Mouse (Mus musculus): ENCODE measurements around the gene Ier5l. TPM values are rescaled to one million over a fixed set of nuclear protein-coding genes. Genes with fewer than 3 reads are reported as not detected.

Gene Ier5l
- total RNA-seq, 1 experiment from 2014 or later: 1.8 TPM

DNA sequence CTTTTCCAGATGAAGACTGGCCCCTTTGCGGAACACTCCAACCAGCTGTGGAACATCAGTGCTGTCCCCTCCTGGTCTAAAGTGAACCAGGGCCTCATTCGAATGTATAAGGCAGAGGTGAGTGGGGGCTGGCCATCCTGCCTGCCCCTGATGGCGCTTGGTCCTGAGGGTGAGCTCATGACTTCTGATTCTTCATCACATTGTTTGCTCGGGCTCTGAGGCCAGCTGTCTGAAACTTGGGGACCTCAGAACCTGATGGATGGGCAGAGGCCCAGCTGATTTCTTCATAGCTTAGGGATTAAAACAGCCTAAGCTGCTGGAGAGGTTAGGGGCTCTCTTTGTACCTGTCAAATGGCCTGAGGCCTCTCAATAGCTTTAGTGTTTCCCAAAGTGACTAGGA is 30.7 kb downstream of the Ier5l start:
- ATAC-seq (replicated peaks; ENCODE audit: low read depth, poor library complexity, severe bottlenecking): no peak

DNA sequence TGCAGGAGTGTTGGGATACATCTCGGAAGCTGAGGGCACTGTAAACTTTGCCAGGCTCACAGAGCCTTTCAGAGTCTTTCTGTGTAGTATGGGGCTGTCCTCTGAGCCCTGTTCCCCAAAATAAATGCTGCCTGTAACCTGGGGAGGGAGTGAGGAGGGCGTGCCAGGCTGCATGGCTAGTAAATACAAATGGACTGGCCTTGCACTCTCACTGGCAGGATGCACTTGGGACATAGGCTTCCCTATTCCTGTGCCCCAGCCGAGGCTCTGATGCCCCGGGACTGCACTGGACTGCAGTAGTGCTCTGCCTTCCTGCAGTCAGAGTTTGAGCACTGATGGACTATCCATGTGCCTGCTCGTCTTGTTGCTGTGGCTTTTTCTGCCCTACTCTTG is 31.5 kb downstream of the Ier5l start:
- ATAC-seq (replicated peaks; ENCODE audit: low read depth, poor library complexity, severe bottlenecking): no peak

DNA sequence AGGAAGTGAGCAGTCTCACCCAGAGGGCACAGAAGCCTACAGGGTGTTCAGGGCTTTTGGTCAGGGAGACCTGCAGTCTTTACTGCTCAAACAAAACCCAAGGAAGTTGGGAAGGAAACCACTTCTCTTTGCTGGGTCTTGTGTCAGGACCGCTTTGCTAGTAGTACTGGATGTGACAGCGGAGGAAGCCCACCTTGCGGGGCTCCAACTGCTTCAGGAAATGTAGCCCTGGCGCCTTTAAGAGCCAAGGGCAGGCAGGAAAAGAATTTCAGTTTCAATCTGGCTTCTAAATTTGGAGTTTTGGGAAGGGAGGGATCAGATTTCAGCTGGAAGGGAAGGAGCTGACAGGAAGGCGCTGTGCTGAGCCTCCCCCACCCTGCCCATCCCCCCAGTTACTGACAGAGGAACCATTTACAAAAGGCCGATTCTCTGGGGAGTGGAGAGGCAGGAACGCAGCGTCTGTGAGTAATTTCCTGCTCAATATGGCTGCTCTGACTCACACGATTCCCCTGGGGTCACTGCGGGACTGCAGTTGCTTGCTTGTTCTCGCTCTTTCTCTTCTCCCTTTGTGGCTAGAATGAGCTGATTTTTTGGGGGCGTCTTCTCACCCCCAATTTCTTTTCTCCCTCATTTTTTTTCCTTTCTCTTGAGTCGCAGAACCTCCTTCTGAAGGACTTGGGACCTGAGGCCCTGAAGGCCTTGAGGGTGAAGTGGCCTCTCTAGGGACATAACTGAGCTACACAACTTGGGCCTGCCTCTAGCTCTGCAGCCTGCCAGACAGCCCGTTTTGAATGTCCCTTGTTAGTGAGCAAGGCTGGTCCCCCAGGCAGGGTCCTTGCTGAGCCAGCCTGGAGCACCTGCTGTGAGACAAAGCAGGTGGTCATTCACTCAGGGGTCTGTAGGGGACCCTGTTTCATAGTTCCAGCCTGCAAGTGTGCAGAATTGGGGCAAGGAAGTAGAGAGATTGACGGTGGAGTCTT is 32.2 kb downstream of the Ier5l start:
- ATAC-seq (replicated peaks; ENCODE audit: low read depth, poor library complexity, severe bottlenecking): peak; percentile 55

DNA sequence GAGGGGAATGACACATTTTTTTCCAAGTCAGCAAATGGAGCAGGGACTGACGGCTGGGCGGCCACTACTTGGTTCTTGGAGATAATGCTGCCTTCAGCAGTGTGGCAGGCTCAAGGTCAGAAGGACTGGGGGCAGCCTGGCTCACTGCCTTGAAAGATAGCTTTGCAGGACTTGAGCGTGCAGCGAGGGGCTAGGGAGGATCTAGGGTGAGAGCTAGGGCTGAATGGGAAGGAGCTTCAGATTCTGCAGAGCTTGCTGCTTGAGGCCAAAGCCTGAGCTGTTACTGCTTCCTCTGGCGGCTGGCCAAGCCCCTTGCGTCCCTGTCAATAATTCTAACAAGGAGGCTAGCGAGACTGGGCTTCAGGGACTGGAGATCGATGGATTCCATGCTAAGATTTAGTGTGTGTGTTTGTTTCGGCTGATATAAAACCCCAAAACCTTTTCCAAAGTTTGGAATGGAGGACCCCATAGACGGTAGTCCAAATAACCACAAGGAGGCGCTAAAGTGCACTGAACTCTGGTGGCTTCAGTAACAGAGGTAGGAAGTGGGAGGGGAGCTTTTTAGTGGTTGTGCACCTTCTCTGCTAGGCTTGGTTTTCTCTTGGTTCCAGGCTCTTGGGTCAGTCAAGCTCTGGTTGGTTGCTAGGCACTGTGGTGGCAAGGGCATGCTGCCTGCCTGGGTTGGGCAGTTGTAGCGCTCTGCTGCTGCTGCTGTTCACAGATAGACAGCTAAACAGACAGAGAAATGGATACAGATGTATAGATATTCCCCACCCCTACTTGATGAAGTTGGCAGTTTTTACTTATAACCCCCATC is 33.1 kb downstream of the Ier5l start:
- peak; percentile 76 for ATAC-seq (replicated peaks; ENCODE audit: low read depth, poor library complexity, severe bottlenecking)

DNA sequence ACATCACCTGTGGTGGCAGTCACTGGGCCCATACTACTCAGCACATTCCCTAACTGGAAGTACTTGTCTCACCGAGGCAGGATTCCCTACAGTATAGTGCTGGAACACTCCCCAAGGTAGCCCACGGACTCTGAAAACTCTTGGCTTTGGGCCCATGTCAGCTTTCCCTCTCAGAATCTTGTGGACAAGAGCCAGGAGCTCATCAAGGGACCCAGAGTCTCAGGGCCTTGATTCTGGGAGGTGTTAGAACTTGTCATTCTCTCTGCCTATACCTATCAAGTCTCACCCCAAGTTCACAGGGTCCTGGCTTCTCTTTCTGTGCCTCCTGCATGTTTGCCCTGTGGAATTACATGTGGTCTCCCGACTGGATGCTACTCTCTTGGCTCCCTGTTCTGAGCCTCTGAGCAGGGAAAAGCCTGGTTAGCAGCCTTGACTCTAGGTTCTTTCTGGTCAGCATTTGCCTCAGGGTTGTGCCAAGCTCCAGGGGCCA is 33.8 kb downstream of the Ier5l start:
- ATAC-seq (replicated peaks; ENCODE audit: low read depth, poor library complexity, severe bottlenecking): no peak

DNA sequence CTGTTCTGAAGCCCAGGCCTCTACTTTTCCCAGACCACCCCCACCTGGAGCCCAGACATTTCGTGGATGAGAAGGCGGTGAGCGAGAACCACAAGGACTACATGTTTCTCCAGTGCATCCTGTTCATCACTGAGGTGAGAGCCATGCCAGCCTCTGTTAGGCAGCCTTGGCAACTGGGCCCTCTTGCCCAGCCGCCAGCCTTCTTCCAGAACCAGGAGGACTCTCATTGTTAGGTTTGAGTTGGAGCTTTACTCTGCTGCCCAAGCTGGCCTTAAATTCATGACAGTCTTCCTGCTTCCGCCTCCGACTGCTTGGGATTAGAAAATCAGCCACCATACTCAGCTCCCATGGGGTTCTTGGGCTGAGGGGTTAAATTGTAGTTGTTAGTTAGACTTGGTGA is 34.4 kb downstream of the Ier5l start:
- no peak for ATAC-seq (replicated peaks; ENCODE audit: low read depth, poor library complexity, severe bottlenecking)

DNA sequence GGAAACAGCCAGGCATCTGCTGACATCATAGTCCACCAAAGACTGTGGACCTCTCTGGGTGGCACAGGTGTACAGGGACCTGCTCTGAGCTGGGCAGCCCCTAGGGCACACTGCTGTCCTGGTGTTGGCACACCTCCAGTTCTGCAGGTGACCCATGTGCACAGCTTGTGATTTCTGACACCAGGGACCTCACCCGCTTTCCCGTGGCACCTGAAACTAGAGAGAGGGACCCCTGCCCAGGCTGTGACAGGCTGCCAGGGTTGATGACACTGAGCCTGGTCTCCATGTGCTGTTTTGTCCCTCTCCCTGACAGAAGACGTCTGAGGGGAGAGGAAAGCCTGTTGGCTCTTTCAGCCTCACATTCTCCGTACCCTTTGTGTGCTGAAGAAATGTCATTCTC is 36.2 kb downstream of the Ier5l start:
- no peak for ATAC-seq (replicated peaks; ENCODE audit: low read depth, poor library complexity, severe bottlenecking)

DNA sequence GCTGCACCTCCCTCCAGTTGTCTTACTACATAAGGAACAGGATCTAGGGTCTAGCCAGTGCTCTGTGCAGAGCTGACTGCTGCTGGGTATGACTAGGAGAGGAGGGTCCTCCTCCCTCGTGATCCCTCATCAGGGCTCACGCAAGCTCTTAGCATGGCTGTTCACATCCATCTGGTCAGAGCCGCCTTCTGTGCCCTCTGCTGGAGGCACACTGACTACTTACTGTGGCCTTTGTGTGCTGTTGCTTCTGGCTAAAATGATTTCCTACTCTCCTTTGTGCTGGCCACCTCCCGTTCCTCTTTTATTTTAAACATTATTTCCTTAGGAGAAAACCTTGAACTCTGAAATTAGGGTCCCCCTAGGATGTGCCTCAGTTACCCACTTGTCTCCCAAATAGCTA is 37.2 kb downstream of the Ier5l start:
- ATAC-seq (replicated peaks; ENCODE audit: low read depth, poor library complexity, severe bottlenecking): no peak

DNA sequence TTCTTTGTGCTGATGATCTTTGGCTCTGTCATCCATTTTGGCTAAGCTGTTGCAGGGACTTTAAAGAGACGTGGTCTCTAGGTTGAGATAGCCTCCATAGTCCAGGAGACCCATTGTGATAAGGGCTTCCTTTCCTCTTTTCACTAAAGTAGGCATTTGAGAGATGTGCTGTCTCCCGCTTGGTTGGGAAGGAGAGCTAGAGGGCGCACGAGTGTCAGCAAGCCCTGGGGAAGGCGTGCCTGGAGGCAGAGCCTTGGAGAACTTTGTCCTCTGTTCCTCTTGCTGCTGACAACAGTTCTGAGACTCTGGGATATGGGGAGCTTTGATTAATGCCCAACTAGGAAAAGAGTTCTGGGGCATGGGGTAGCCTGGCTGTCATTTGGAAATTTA is 37.9 kb downstream of the Ier5l start:
- ATAC-seq (replicated peaks; ENCODE audit: low read depth, poor library complexity, severe bottlenecking): no peak

DNA sequence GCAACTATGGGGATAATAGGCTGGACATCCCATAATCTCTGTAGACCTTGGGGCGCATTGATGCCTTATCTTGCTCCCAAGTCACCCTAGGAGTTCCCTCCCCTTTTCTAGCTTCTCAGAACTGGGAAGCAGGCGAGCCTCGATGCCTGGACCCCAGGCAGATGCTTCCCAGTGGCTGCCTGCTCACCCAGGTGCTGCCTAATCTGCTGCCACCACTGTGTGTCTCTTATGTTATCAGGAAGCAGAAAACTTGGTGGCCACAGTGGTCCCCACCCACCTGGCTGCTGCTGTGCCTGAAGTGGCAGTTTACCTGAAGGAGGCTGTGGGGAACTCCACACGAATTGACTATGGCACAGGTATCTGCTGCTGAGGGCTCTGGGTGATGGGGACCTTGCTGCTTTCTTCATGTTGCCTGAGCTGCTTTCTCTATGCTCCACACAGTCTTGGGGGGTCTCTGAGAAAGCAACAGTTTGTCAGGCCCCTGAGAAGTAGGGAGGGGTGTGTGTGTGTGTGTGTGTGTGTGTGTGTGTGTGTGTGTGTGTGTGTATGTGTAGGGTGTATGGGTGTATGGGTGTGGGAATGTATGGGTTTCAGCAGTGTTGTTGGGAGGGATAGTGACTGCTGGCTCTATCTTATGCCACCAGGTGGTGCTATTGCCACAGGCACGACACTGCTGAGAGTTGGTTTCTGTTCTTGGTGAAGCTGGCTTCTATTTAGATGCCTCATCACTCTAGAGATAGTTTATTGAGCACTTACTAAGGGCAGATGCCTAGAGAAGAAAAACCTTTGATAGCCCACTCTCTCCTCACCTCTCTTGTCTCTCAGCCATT is 38.5 kb downstream of the Ier5l start:
- ATAC-seq (replicated peaks; ENCODE audit: low read depth, poor library complexity, severe bottlenecking): peak; percentile 85

DNA sequence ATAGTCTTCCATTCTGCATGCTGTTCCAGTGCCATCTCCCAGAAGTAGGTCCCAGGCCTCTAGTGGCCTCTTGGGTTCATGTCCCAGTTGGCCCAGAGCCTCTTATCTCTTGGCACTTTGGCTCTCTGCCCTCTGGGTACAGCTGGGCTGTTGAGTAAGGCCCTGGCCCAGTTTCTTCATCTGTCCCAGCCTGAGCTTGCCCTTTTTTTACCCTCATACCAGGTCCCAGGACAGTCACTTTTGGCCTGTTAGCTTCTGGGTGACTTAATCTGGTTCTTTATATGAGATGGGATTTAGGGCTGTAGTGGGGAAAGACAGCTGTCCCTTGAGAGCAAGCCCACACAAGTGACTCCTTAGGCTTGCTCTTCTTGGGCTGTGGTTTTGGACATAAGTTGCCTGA is 44.9 kb downstream of the Ier5l start:
- no peak for ATAC-seq (replicated peaks; ENCODE audit: low read depth, poor library complexity, severe bottlenecking)

Other genes with a start within 250 kb of the Ier5l start
- gene Lrrc8a, start 236.5 kb downstream of the Ier5l start, total RNA-seq (2017): 3.9 and 11.0 TPM in 2 replicates
- 5.3 TPM in 1 of 2 replicates, not detected in the other for gene Gm28035, start 233.7 kb downstream of the Ier5l start, total RNA-seq (2017)
- gene Phyhd1, start 208.0 kb downstream of the Ier5l start, total RNA-seq (2017): 3.1 TPM in 1 of 2 replicates, not detected in the other
- gene Gm28038, start 193.2 kb downstream of the Ier5l start, total RNA-seq (2017): not detected in 2 replicates
- gene Dolk, start 187.9 kb downstream of the Ier5l start, total RNA-seq (2017): 9.7 and 12.1 TPM in 2 replicates
- gene Nup188, start 187.8 kb downstream of the Ier5l start, total RNA-seq (2017): 30.9 and 31.6 TPM in 2 replicates
- gene Sh3glb2, start 114.9 kb downstream of the Ier5l start, total RNA-seq (2017): 15.1 and 31.5 TPM in 2 replicates
- gene Miga2, start 110.0 kb downstream of the Ier5l start, total RNA-seq (2017): 9.1 and 15.0 TPM in 2 replicates
- 33.9 and 35.7 TPM in 2 replicates for gene Dolpp1, start 82.0 kb downstream of the Ier5l start, total RNA-seq (2017)
- 17.1 and 17.3 TPM in 2 replicates for gene Crat, start 58.4 kb downstream of the Ier5l start, total RNA-seq (2017)
- gene Ptpa, start 58.2 kb downstream of the Ier5l start, total RNA-seq (2017): 46.4 and 76.0 TPM in 2 replicates
- not detected in 2 replicates for gene Cstad, start 120.8 kb upstream of the Ier5l start, total RNA-seq (2017)

Measured in common myeloid progenitor, adult 5-6 weeks (primary cell).